Mouse (Mus musculus) limb, embryonic 14.5 days (tissue): ENCODE data around the gene Dis3. TPM values are rescaled to one million over a fixed set of nuclear protein-coding genes. Genes with fewer than 3 reads are reported as not detected.

Source experiments
- ATAC-seq: fragments of 200-750 bp; cut with Nextera tagmentation; 2 replicates; pipeline ENCODE4 v1.8.0; 2017; ENCODE audit warnings: low read depth, moderate number of reproducible peaks, moderate TSS enrichment; ENCODE audit not compliant: low FRiP score
- DNase-seq: peaks from one replicate; pipeline ENCODE4 v3.0.0-alpha.2; 2015; ENCODE audit warnings: low spot score
- H3K27ac ChIP-seq: fragments of 300-500 bp; sonication (generic); replicated peaks from 2 replicates; pipeline ENCODE4 v1.5.1; 2014; ENCODE audit warnings: low read depth, mild to moderate bottlenecking, low read length, moderate library complexity, mixed read lengths
- H3K27me3 ChIP-seq: fragments of 300-500 bp; sonication (generic); 2 replicates; pipeline ENCODE4 v1.6.1; 2014; ENCODE audit warnings: low read length, mixed read lengths; ENCODE audit not compliant: control insufficient read depth, insufficient read depth
- H3K36me3 ChIP-seq: fragments of 300-500 bp; sonication (generic); 2 replicates; pipeline ENCODE4 v1.6.1; 2014; ENCODE audit warnings: mild to moderate bottlenecking, low read length, moderate library complexity, mixed read lengths; ENCODE audit not compliant: control insufficient read depth, insufficient read depth
- H3K4me1 ChIP-seq: fragments of 300-500 bp; sonication (generic); 2 replicates; pipeline ENCODE4 v1.6.1; 2014; ENCODE audit warnings: antibody characterized with exemption, low read length, mixed read lengths; ENCODE audit not compliant: control insufficient read depth, insufficient read depth
- H3K4me2 ChIP-seq: fragments of 300-500 bp; sonication (generic); replicated peaks from 2 replicates; pipeline ENCODE4 v1.6.1; 2014; ENCODE audit warnings: low read depth, mild to moderate bottlenecking, low read length, moderate library complexity; ENCODE audit not compliant: severe bottlenecking
- H3K4me3 ChIP-seq: fragments of 300-500 bp; sonication (generic); replicated peaks from 2 replicates; pipeline ENCODE4 v1.5.1; 2014; ENCODE audit warnings: low read length
- H3K9ac ChIP-seq: fragments of 300-500 bp; sonication (generic); 2 replicates; pipeline ENCODE4 v1.6.1; 2014; ENCODE audit warnings: mild to moderate bottlenecking, low read depth, low read length, moderate library complexity; ENCODE audit not compliant: severe bottlenecking
- H3K9me3 ChIP-seq: fragments of 300-500 bp; sonication (generic); 2 replicates; pipeline ENCODE4 v1.6.1; 2016; ENCODE audit warnings: low read length; ENCODE audit not compliant: control insufficient read depth
- POLR2A ChIP-seq: fragments of 200-500 bp; IDR thresholded peaks from 2 replicates; pipeline ENCODE4 v1.8.0; 2012; ENCODE audit warnings: inconsistent platforms, mild to moderate bottlenecking, moderate library complexity, borderline replicate concordance; ENCODE audit not compliant: insufficient read depth, insufficient read length; ENCODE audit errors: extremely low read depth
- WGBS: fragments of 180-500 bp; shearing (Covaris S2); extraction: QIAGEN DNeasy Blood & Tissue Kit; methylation state at CpG from one replicate; pipeline ENCODE4 v1.1.7; 2014; 5-methylcytosine and 5-hydroxymethylcytosine counted together
- polyA plus RNA-seq, 2 experiments: library from polyadenylated mRNA; depleted of rRNA in 1 of 2; stranded (reverse) in 1 of 2; unstranded in 1 of 2; fragments of >200 nt; fragmentation: Nextera tagmentation in 1 of 2; extraction: Ambion mirVana in 1 of 2; gene quantifications; 2 replicates each; pipeline versions ENCODE4 v1.2.1 to v1.2.3; 2012 to 2014

The Dis3 gene
- polyA plus RNA-seq, 2 experiments, result 30.7 to 37.6 TPM

DNA sequence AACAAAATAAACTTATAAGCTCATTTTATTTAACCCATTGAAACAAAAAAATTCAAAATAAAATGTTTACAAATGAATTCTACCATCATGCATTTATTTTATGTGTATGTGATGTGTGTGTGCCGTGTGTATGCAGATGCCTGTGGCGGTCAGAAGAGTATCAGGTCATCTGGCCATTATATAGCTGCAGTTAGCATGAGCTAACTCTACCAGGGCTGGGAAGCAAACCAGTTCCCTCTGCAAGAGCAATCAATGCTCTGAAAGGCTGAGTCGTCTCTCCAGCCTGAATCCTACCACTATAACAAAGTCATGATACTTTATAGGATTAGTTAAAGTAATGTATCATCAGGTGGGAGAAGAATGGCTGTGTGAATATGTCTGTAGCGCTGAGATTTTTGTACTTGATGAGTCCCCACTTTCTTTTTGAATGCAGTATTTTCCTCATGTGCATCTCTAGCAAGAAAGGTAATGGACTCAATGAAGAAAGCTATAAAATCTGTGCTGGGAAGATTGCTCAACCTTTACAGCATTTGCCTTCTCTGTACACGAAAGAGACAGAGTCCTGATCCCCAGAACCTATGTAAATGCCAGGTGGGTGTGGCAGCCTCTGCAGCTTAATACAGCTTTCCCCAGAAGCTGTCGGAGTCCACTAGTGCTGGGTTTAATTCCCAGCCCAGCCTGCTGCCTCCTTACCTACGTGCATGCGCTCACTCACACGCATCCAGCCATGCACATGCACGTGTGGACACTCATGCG, 22.2 kb upstream of the Dis3 start:
- WGBS, result 86% methylated on average over 11 of the region's 11 CpGs

GRCm38 (mm10) chr14:99117576-99117975, 18.0 kb upstream of the Dis3 start:
- no peak for DNase-seq
- H3K9me3 ChIP-seq, result no peaks in the 10 kb centered on the region
- H3K27ac ChIP-seq, result no peak overlapping the region

More for the DNA sequence above, 22.2 kb upstream of the Dis3 start:
- H3K36me3 ChIP-seq, result peaks cover 20% of the 10 kb centered on the region
- no peaks in the 10 kb centered on the region for H3K9me3 ChIP-seq
- no peak overlapping the region for H3K27ac ChIP-seq
- no peak for ATAC-seq
- no peak overlapping the region for H3K4me3 ChIP-seq
- no peak for DNase-seq
- no peak overlapping the region for H3K4me2 ChIP-seq
- TF ChIP-seq POLR2A, result no peak
- H3K4me1 ChIP-seq, result no peaks in the 10 kb centered on the region
- no peaks in the 10 kb centered on the region for H3K27me3 ChIP-seq
- H3K9ac ChIP-seq, result no peak overlapping the region

GRCm38 (mm10) chr14:99108762-99109161, 9.2 kb upstream of the Dis3 start:
- WGBS, result 87% methylated on average over 6 of the region's 6 CpGs
- no peak for TF ChIP-seq POLR2A

More at GRCm38 (mm10) chr14:99117576-99117975, 18.0 kb upstream of the Dis3 start:
- Histone ChIP-seq H3K36me3 (peaks cover 34% of the 10 kb centered on the region), H3K9ac (no peak overlapping the region), H3K4me1 (no peaks in the 10 kb centered on the region), H3K27me3 (no peaks in the 10 kb centered on the region), H3K4me2 (no peak overlapping the region), H3K4me3 (no peak overlapping the region)
- no peak for TF ChIP-seq POLR2A
- ATAC-seq, result no peak
- 79% methylated on average over 4 of the region's 4 CpGs for WGBS

GRCm38 (mm10) chr14:99107631-99108187, 8.1 kb upstream of the Dis3 start:
- peaks cover 64% of the 10 kb centered on the region for H3K36me3 ChIP-seq
- ATAC-seq (no peak), DNase-seq (no peak)
- WGBS, result 93% methylated on average over 2 of the region's 2 CpGs
- no peak overlapping the region for H3K4me3 ChIP-seq
- no peak overlapping the region for H3K27ac ChIP-seq
- no peak for TF ChIP-seq POLR2A
- no peak overlapping the region for H3K4me2 ChIP-seq
- H3K9ac ChIP-seq, result no peak overlapping the region
- no peaks in the 10 kb centered on the region for H3K27me3 ChIP-seq
- no peaks in the 10 kb centered on the region for H3K9me3 ChIP-seq
- H3K4me1 ChIP-seq, result no peaks in the 10 kb centered on the region

More at GRCm38 (mm10) chr14:99108762-99109161, 9.2 kb upstream of the Dis3 start:
- no peak for DNase-seq
- no peak overlapping the region for H3K4me3 ChIP-seq
- H3K9ac ChIP-seq, result no peak overlapping the region
- no peaks in the 10 kb centered on the region for H3K27me3 ChIP-seq
- no peak overlapping the region for H3K4me2 ChIP-seq
- H3K9me3 ChIP-seq, result no peaks in the 10 kb centered on the region
- H3K36me3 ChIP-seq, result peaks cover 66% of the 10 kb centered on the region
- H3K4me1 ChIP-seq, result no peaks in the 10 kb centered on the region
- no peak for ATAC-seq
- no peak overlapping the region for H3K27ac ChIP-seq

DNA sequence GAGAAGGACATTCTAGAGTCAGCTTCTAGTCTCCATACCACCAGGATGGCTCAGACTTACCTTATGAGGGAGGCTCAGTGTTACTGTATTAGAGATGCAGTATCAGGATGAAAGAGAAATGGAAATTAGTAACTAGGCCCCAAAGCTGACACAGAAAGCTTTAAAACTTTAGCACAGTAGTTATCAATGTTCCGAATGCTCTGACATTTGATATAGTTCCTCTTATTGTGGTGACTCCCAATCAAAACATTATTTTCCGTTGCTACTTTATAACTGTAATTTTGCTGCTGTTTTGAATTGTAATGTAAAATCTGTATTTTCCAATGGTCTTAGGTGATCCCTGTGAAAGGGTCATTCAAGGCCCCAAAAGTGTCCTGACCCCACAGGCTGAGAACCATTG, 7.1 kb upstream of the Dis3 start:
- Histone ChIP-seq H3K27me3 (no peaks in the 10 kb centered on the region), H3K4me1 (no peaks in the 10 kb centered on the region), H3K9ac (no peak overlapping the region), H3K27ac (no peak overlapping the region), H3K4me3 (no peak overlapping the region), H3K4me2 (no peak overlapping the region), H3K36me3 (peaks cover 57% of the 10 kb centered on the region), H3K9me3 (no peaks in the 10 kb centered on the region)
- WGBS, result 93% methylated on average over 2 of the region's 2 CpGs
- DNase-seq (no peak), ATAC-seq (no peak)
- TF ChIP-seq POLR2A, result no peak
